Mouse (Mus musculus) midbrain, embryonic 12.5 days (tissue): Measurements from ENCODE around the gene Scn3a. TPM values are rescaled to one million over a fixed set of nuclear protein-coding genes. Genes with fewer than 3 reads are reported as not detected.
"Not testable (repeated sequence)": the region's sequence is repeated elsewhere in the genome, so short reads cannot be mapped to it uniquely, and the experiment has no call there.

Experiments used
- ATAC-seq: fragments of 200-750 bp; cut with Nextera tagmentation; 2 replicates; pipeline ENCODE4 v1.8.0; 2017; ENCODE audit warnings: low read depth, moderate TSS enrichment, moderate library complexity; ENCODE audit not compliant: low FRiP score
- H3K27ac ChIP-seq: fragments of 300-500 bp; sonication (generic); replicated peaks from 2 replicates; pipeline ENCODE4 v1.5.1; 2016; ENCODE audit warnings: mild to moderate bottlenecking
- H3K27me3 ChIP-seq: fragments of 300-500 bp; sonication (generic); 2 replicates; pipeline ENCODE4 v1.6.1; 2016; ENCODE audit warnings: mild to moderate bottlenecking
- H3K36me3 ChIP-seq: fragments of 300-500 bp; sonication (generic); 2 replicates; pipeline ENCODE4 v1.6.1; 2016
- H3K4me1 ChIP-seq: fragments of 300-500 bp; sonication (generic); 2 replicates; pipeline ENCODE4 v1.6.1; 2016
- H3K4me2 ChIP-seq: fragments of 300-500 bp; sonication (generic); replicated peaks from 2 replicates; pipeline ENCODE4 v1.6.1; 2016; ENCODE audit warnings: mild to moderate bottlenecking, moderate library complexity
- H3K4me3 ChIP-seq: fragments of 300-500 bp; sonication (generic); 2 replicates; pipeline ENCODE4 v1.5.1; 2016; ENCODE audit warnings: mild to moderate bottlenecking
- H3K9ac ChIP-seq: fragments of 300-500 bp; sonication (generic); replicated peaks from 2 replicates; pipeline ENCODE4 v1.6.1; 2016; ENCODE audit warnings: mild to moderate bottlenecking, moderate library complexity
- H3K9me3 ChIP-seq: fragments of 300-500 bp; sonication (generic); 2 replicates; pipeline ENCODE4 v1.6.1; 2016; ENCODE audit warnings: mild to moderate bottlenecking
- WGBS: fragments of 180-500 bp; shearing (Covaris S2); methylation state at CpG from one replicate; pipeline ENCODE4 v1.1.7; 2016; 5-methylcytosine and 5-hydroxymethylcytosine counted together
- polyA plus RNA-seq: library from polyadenylated mRNA; unstranded; fragments of >200 nt; fragmentation: Nextera tagmentation; extraction: Ambion mirVana; gene quantifications from 2 replicates; pipeline ENCODE4 v1.2.1, GENCODE M21; 2016

Gene Scn3a
- polyA plus RNA-seq, 1 experiment from 2014 or later = 44.6 TPM

DNA sequence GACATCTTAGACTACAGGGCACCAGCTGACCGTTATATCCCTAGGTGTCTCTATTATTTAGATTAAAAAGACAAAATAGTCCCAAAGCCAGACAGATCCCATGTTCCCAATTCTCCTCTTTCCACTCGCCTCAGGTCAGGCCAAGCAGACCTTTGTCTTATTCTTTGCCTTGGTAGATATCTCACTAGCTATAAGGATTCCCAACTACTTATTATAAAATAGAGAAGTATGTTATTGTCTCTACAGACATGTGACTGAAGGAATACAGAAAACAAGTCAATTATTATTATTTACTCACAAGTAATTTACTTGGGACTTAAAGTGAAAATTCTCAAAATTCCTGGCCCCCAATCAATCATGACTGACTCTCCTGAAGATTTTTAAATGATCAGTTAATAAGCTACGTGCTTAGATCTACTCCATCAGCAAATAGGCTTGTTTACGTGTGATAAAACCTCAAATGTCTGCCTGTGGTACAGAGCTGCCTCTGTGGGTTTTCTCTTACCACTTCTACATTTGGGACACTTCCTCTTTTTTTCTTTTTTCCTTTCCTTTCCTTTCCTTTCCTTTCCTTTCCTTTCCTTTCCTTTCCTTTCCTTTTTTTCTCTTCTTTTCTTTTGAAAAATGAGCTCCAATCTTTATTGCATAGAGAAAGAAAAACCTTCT, 86.3 kb downstream of the Scn3a start:
- no peak overlapping the region for H3K4me3 ChIP-seq
- no peaks in the 10 kb centered on the region for H3K27me3 ChIP-seq
- no peak overlapping the region for H3K9ac ChIP-seq
- no peak overlapping the region for H3K27ac ChIP-seq
- no peak for ATAC-seq
- H3K4me2 ChIP-seq = no peak overlapping the region
- peaks cover 30% of the 10 kb centered on the region for H3K36me3 ChIP-seq
- H3K9me3 ChIP-seq = no peaks in the 10 kb centered on the region
- WGBS = 87% methylated on average over 4 of the region's 4 CpGs
- H3K4me1 ChIP-seq = no peaks in the 10 kb centered on the region

DNA sequence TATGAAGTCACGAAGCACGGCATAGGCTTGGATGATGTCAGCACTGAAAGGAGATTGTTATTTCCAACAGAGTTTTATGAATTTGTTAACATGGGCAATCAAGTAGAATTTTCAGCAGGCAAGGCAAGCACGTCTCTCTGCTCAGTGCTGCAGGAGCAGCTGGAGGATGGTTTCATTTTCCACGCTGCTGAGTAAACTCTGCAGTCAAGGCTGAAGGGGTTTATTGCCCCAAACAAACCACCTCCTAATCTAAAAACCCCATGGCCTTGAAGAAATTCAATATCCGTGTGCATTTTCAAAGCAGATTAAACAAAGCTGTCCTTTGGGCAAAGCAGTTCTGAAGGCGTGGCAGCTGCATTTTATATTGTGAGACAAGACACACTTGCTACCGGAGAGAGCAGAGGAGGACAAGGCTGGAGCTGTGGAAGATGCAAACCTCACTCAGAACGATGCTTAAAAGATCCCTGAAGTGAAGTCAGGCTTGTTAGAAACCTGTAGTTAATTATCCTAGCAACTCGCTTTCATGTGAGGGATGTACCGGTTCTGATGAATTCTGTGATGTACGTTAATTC, 96.0 kb downstream of the Scn3a start:
- Histone ChIP-seq H3K4me3 (no peak overlapping the region), H3K4me2 (no peak overlapping the region), H3K9me3 (no peaks in the 10 kb centered on the region), H3K4me1 (peaks cover 4% of the 10 kb centered on the region; the same call in 1 of the 2 replicates), H3K9ac (no peak overlapping the region), H3K36me3 (peaks cover 21% of the 10 kb centered on the region), H3K27me3 (no peaks in the 10 kb centered on the region), H3K27ac (peak overlapping the region; percentile 58)
- 57% methylated on average over 11 of the region's 11 CpGs for WGBS
- ATAC-seq = peak; percentile 58

DNA sequence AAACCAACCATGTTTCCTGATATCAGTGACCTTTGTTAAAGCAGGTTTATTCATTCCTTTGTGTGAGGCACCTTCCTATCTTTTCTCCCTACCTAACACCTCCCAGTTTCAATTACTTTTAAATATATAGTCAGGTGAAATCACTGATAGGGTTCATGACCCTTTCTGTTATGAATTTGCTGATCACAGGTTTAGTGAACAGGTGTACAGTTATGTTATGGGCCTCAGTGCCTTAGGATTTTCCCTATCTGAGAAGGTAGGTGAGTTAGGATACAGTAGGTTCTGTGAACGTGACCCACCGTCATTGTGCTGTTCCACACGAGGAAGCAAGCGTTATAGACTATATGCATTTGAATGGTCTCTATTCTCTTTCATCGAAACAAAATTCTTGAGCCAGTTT, 101.7 kb downstream of the Scn3a start:
- Histone ChIP-seq H3K9ac (no peak overlapping the region), H3K27ac (no peak overlapping the region), H3K9me3 (no peaks in the 10 kb centered on the region), H3K4me1 (no peaks in the 10 kb centered on the region), H3K4me2 (no peak overlapping the region), H3K27me3 (no peaks in the 10 kb centered on the region), H3K36me3 (peaks cover 45% of the 10 kb centered on the region), H3K4me3 (no peak overlapping the region)
- ATAC-seq = no peak
- 94% methylated on average over 5 of the region's 5 CpGs for WGBS

DNA sequence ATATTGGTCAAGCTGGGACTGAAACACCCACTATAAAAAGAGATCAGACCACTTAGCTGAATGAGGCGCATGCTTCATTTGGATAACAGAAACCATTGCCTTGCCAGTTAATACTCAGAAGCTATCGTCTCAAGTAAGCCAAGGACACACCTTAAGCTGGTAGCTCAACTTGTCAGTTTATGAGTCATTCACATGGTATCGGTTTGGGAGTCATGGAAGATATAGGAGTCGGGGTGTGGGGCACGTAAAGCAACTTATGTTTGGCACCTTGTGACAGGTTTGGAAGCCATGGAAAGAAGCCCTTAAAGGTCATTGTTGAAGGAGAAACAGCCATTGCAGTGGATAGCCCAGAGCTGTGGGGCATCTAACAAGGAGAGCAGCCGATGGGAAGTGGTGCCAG, 113.7 kb downstream of the Scn3a start:
- Histone ChIP-seq H3K27me3 (no peaks in the 10 kb centered on the region), H3K4me3 (no peak overlapping the region), H3K4me2 (no peak overlapping the region), H3K4me1 (no peaks in the 10 kb centered on the region; the same call in 1 of the 2 replicates), H3K9ac (no peak overlapping the region), H3K36me3 (no peaks in the 10 kb centered on the region), H3K27ac (no peak overlapping the region), H3K9me3 (no peaks in the 10 kb centered on the region)
- ATAC-seq = no peak
- WGBS = 94% methylated on average over 6 of the region's 6 CpGs

DNA sequence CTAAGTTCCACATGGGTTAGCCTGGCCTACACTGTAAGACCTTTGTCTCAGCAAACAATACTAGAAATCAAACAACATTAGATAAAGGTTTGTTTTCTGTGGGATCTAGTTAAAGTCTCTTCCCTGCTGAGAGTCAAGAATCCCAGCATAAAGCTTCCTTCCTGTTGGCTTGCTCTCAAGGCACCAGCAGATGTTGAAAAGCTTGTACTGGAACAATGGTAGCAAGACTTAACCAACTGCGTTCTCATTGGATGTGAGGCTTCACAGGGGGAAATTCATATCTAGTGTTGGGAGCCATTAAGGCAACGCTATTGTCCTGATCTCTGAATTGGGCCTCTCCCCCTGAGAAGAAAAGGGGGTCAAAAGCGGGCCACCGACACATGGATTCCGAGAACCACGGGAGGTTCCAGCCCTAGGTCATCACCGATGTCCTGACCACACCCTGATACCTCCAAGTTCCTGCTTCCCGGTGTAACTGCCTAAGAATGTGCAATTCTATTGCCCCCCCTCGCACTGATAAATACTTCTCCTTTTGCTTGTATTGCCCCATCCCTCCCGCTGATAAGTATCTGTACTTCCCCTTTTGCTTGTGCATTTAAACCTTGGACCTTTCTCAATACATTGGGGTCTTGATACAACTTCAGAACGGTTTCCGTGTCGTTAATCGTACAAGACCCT, 115.9 kb downstream of the Scn3a start:
- not testable (repeated sequence) for H3K4me1 ChIP-seq, H3K9me3 ChIP-seq, ATAC-seq, H3K36me3 ChIP-seq, H3K4me3 ChIP-seq, H3K9ac ChIP-seq, H3K27me3 ChIP-seq, H3K4me2 ChIP-seq, H3K27ac ChIP-seq
- 95% methylated on average over 14 of the region's 14 CpGs for WGBS

DNA sequence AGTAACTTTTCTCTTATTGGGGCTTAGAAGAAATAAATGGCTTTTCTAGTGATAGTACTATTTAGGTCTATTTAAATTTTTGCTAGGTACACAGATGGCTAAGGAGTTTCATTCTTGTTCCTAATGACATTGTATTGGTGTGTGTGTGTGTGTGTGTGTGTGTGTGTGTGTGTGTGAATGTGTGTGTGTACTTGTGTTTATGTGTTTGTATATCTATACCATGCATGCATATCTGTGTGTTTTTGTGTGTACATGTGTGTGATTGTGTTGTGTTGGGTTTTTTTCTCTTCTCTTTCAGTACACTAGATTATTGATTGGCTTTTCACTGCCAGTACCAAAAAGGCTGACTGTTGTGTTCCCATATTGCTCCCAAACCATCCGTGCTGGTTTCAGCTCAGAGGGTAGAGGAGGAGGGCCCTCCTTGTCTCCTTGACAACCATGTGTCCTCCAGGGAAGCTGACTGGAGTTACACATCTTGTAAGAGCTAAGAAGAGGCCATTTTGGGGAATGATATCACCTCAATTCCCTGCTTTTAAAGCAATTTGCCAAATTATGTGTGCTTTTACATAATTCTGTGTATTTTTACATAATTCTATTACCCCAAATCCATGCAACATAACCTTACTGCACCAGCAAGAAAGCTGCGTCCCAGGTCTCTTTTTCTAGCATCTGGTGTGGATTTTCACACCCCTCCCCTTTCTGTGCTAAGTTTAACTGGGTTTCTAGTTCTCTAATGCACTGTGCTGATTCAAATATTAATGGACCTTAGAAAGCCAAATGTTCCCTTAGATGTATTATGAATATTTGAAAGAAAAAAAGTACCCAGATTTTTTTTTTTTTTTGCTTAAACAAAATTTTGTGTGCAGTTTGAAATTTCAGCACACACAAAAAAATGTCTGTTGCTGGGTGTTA, 116.7 kb downstream of the Scn3a start:
- peak; percentile 66; the same call in 1 of the 2 replicates for ATAC-seq
- H3K9ac ChIP-seq = no peak overlapping the region
- no peaks in the 10 kb centered on the region for H3K27me3 ChIP-seq
- H3K4me3 ChIP-seq = no peak overlapping the region
- no peaks in the 10 kb centered on the region; the same call in 1 of the 2 replicates for H3K4me1 ChIP-seq
- no peaks in the 10 kb centered on the region for H3K36me3 ChIP-seq
- no peaks in the 10 kb centered on the region for H3K9me3 ChIP-seq
- no peak overlapping the region for H3K27ac ChIP-seq
- no peak overlapping the region for H3K4me2 ChIP-seq
- 42% methylated on average over 2 of the region's 2 CpGs for WGBS

DNA sequence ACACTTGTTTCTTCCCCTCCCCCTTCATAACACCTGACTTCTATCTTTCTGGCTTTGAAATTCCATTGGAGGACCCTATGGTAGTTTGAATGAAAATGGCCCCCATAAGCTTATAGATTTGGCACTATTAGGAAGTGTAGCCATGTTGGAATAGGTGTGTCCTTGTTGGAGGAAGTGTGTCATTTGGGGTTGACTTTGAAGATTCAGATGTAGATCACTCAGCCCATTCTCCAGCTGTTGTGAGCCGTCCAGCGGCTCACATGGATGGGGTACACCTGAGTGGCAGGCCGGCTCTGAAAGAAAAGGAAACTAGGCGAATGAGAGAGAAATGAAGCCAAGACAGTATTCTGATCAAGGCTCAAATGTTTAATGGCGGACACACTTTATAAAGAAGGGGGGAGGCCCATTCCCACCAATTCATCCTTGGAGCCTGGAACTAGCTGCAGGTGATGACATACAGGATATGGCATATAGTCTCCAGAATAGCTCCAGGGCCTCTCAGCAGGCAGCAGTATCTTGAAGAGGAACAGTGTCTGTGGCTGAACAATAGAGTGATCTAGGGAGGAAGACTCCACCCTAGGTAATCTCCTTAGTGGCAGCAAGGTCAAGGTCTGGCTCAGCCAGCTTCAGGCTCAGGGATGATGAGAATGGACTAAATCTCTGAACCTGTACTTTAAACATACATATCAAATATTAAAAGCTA, 118.2 kb downstream of the Scn3a start:
- Histone ChIP-seq H3K4me2 (no peak overlapping the region), H3K4me3 (no peak overlapping the region), H3K4me1 (no peaks in the 10 kb centered on the region; the same call in 1 of the 2 replicates), H3K36me3 (no peaks in the 10 kb centered on the region), H3K27ac (no peak overlapping the region), H3K27me3 (no peaks in the 10 kb centered on the region), H3K9ac (no peak overlapping the region), H3K9me3 (no peaks in the 10 kb centered on the region)
- ATAC-seq = no peak
- 88% methylated on average over 5 of the region's 5 CpGs for WGBS

DNA sequence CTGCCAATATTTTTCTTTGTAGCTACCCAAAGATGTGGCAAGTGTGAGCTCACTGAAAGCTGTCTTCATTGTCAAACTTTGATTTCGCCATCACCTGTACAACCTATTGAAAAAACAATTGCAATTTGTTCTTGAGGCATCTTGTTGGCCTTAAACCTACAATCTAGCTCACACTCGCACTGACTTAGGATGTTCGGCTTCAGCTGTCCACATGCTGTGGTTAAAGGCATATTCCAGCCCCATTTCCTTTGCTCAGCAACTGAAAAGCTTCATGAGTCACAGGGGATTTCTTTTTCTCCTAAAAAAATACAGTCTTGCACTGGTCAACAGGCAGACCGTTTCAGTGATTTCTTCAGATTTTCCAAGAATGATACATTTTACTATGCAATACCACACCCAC, 124.3 kb downstream of the Scn3a start:
- 90% methylated on average over 4 of the region's 4 CpGs for WGBS

DNA sequence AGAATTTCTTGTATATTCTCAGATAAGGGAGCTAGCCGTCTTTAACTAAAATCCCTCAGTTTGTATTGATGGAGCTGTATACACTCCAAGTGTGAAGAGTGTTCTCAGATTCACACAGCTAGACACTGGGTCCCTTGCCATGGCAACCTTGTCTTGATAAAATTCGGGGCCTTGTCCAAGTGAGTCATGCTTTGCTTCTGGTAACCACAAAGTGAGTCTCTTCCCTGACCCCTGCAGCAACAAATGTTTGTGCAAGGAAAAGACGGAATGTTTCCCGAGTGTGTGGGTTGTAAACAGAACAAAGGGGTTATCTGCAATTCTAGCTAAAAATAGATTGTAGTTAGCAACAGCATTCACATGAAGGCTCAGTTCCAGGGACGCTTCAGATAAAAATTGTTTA, 125.9 kb downstream of the Scn3a start:
- no peak for ATAC-seq
- WGBS = 65% methylated on average over 5 of the region's 5 CpGs

More for the DNA sequence above, 124.3 kb downstream of the Scn3a start:
- H3K27ac ChIP-seq = no peak overlapping the region
- H3K4me3 ChIP-seq = no peak overlapping the region
- H3K9me3 ChIP-seq = no peaks in the 10 kb centered on the region
- no peak overlapping the region for H3K9ac ChIP-seq
- H3K4me1 ChIP-seq = no peaks in the 10 kb centered on the region
- no peak overlapping the region for H3K4me2 ChIP-seq
- H3K27me3 ChIP-seq = no peaks in the 10 kb centered on the region
- ATAC-seq = no peak
- H3K36me3 ChIP-seq = no peaks in the 10 kb centered on the region

DNA sequence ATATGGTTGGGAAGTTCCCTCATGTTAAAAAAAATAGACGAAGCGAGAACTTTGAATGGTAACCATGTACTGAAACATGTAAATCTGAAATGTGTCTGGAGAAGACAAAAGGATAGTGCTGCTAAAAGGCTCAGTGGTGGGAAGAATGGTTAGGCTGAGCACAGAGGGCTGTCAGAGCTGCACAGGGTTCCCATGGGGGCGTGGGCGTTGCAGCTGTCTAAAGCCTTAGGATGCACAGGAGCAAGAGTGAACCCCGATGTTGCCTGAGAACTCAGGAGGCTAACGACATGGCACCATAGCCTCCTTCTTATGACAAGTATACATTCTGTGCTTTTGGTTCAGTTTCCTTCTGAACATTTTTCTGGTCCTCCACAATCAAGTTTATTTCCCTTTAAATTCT, 126.3 kb downstream of the Scn3a start:
- Histone ChIP-seq H3K27me3 (no peaks in the 10 kb centered on the region), H3K27ac (no peak overlapping the region), H3K36me3 (no peaks in the 10 kb centered on the region), H3K4me2 (no peak overlapping the region), H3K9ac (no peak overlapping the region), H3K4me1 (no peaks in the 10 kb centered on the region), H3K9me3 (no peaks in the 10 kb centered on the region), H3K4me3 (no peak overlapping the region)
- WGBS = 84% methylated on average over 6 of the region's 6 CpGs
- no peak for ATAC-seq

More for the DNA sequence above, 125.9 kb downstream of the Scn3a start:
- no peak overlapping the region for H3K27ac ChIP-seq
- no peak overlapping the region for H3K4me3 ChIP-seq
- H3K4me1 ChIP-seq = no peaks in the 10 kb centered on the region
- H3K36me3 ChIP-seq = no peaks in the 10 kb centered on the region
- H3K27me3 ChIP-seq = no peaks in the 10 kb centered on the region
- H3K9ac ChIP-seq = no peak overlapping the region
- no peak overlapping the region for H3K4me2 ChIP-seq
- no peaks in the 10 kb centered on the region for H3K9me3 ChIP-seq

DNA sequence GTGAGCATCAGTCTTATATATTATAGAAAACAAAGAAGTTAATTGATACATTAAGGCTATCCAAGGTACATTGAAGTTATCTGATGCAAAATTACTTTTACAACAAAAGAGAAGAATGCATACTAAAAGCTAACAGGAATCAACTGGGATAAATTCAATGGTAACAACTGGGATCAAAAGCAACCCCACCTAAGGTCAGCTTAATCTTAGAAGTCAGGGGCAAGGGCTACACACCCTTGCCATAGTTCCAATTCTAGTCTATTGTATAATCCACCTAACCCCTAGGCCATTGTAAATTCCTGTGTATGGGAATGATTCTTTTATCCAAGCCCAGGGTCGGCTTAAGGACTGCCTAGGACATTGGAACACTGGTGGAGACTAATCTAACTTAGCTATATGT, 130.5 kb downstream of the Scn3a start:
- Histone ChIP-seq H3K27ac (no peak overlapping the region), H3K4me1 (no peaks in the 10 kb centered on the region), H3K4me3 (no peak overlapping the region), H3K27me3 (no peaks in the 10 kb centered on the region), H3K36me3 (no peaks in the 10 kb centered on the region), H3K9me3 (no peaks in the 10 kb centered on the region), H3K4me2 (no peak overlapping the region), H3K9ac (no peak overlapping the region)
- ATAC-seq = no peak
- WGBS = 44% methylated on average over 1 of the region's 1 CpGs
